Mouse (Mus musculus) limb, embryonic 12.5 days (tissue): ENCODE results near the gene Gpd1. TPM values are rescaled to one million over a fixed set of nuclear protein-coding genes. Genes with fewer than 3 reads are reported as not detected.
A peak's percentile ranks its signal among the peaks of the same experiment; 100 is the strongest.
"Not testable (repeated sequence)": the region's sequence is repeated elsewhere in the genome, so short reads cannot be mapped to it uniquely, and the experiment has no call there.

Experiments
- ATAC-seq: fragments of 200-750 bp; cut with Nextera tagmentation; 2 replicates; pipeline ENCODE4 v1.8.0; 2017; ENCODE audit warnings: low read depth, moderate TSS enrichment; ENCODE audit not compliant: insufficient number of reproducible peaks, insufficient read depth, low FRiP score, low TSS enrichment
- H3K27ac ChIP-seq: fragments of 300-500 bp; sonication (generic); 2 replicates; pipeline ENCODE4 v1.5.1; 2016; ENCODE audit warnings: mild to moderate bottlenecking, moderate library complexity
- H3K27me3 ChIP-seq: fragments of 300-500 bp; sonication (generic); 2 replicates; pipeline ENCODE4 v1.6.1; 2016; ENCODE audit warnings: mild to moderate bottlenecking, moderate library complexity
- H3K36me3 ChIP-seq: fragments of 300-500 bp; sonication (generic); 2 replicates; pipeline ENCODE4 v1.6.1; 2016; ENCODE audit warnings: mild to moderate bottlenecking, moderate library complexity
- H3K4me1 ChIP-seq: fragments of 300-500 bp; sonication (generic); replicated peaks from 2 replicates; pipeline ENCODE4 v1.6.1; 2016
- H3K4me2 ChIP-seq: fragments of 300-500 bp; sonication (generic); 2 replicates; pipeline ENCODE4 v1.6.1; 2016; ENCODE audit warnings: mild to moderate bottlenecking, moderate library complexity
- H3K4me3 ChIP-seq: fragments of 300-500 bp; sonication (generic); replicated peaks from 2 replicates; pipeline ENCODE4 v1.5.1; 2016; ENCODE audit warnings: mild to moderate bottlenecking
- H3K9ac ChIP-seq: fragments of 300-500 bp; sonication (generic); replicated peaks from 2 replicates; pipeline ENCODE4 v1.6.1; 2016; ENCODE audit warnings: mild to moderate bottlenecking, moderate library complexity
- H3K9me3 ChIP-seq: fragments of 300-500 bp; sonication (generic); 2 replicates; pipeline ENCODE4 v1.6.1; 2016; ENCODE audit warnings: mild to moderate bottlenecking, moderate library complexity
- WGBS: fragments of 180-500 bp; shearing (Covaris S2); methylation state at CpG from one replicate; pipeline ENCODE4 v1.1.7; 2016; 5-methylcytosine and 5-hydroxymethylcytosine counted together
- polyA plus RNA-seq: library from polyadenylated mRNA; unstranded; fragments of >200 nt; fragmentation: Nextera tagmentation; extraction: Ambion mirVana; gene quantifications from 2 replicates; pipeline ENCODE4 v1.2.1, GENCODE M21; 2016

Gpd1 gene
- polyA plus RNA-seq, 1 experiment from 2014 or later = 0.58 TPM

- no peak for ATAC-seq
- Histone ChIP-seq H3K9me3 (no peaks in the 10 kb centered on the region), H3K27ac (no peak overlapping the region), H3K27me3 (peaks cover 17% of the 10 kb centered on the region; the same call in 1 of the 2 replicates), H3K9ac (no peak overlapping the region), H3K4me1 (peaks cover 13% of the 10 kb centered on the region), H3K36me3 (no peaks in the 10 kb centered on the region), H3K4me3 (no peak overlapping the region), H3K4me2 (no peak overlapping the region)
- WGBS = 54% methylated on average over 7 of the region's 7 CpGs
Measured at GRCm38 (mm10) chr15:99679008-99679407, 38.3 kb upstream of the Gpd1 start.

GRCm38 (mm10) chr15:99682880-99683279, 34.4 kb upstream of the Gpd1 start:
- Histone ChIP-seq H3K4me3 (no peak overlapping the region), H3K4me1 (peaks cover 6% of the 10 kb centered on the region; the same call in 1 of the 2 replicates), H3K36me3 (no peaks in the 10 kb centered on the region), H3K9me3 (no peaks in the 10 kb centered on the region), H3K4me2 (no peak overlapping the region), H3K9ac (no peak overlapping the region), H3K27me3 (peaks cover 4% of the 10 kb centered on the region; the same call in 1 of the 2 replicates), H3K27ac (no peak overlapping the region)
- WGBS = 91% methylated on average over 7 of the region's 7 CpGs
- no peak for ATAC-seq

- no peak overlapping the region for H3K4me3 ChIP-seq
- H3K27me3 ChIP-seq = 0 out of 2 replicates have a peak, but pooled peaks cover 5% of the 10 kb centered on the region
- no peak overlapping the region for H3K9ac ChIP-seq
- no peak overlapping the region for H3K27ac ChIP-seq
- 94% methylated on average over 5 of the region's 5 CpGs for WGBS
- no peak for ATAC-seq
- no peak overlapping the region for H3K4me2 ChIP-seq
- H3K9me3 ChIP-seq = no peaks in the 10 kb centered on the region
- H3K36me3 ChIP-seq = no peaks in the 10 kb centered on the region
- no peaks in the 10 kb centered on the region for H3K4me1 ChIP-seq
Measured at GRCm38 (mm10) chr15:99684156-99684555, 33.2 kb upstream of the Gpd1 start.

- peaks cover 36% of the 10 kb centered on the region for H3K27me3 ChIP-seq
- H3K4me2 ChIP-seq = no peak overlapping the region
- no peak overlapping the region for H3K27ac ChIP-seq
- no peaks in the 10 kb centered on the region for H3K9me3 ChIP-seq
- no peak overlapping the region for H3K4me3 ChIP-seq
- no peak overlapping the region for H3K9ac ChIP-seq
- 4% methylated on average over 4 of the region's 4 CpGs for WGBS
- peaks cover 11% of the 10 kb centered on the region; the same call in 1 of the 2 replicates for H3K4me1 ChIP-seq
- no peak for ATAC-seq
- no peaks in the 10 kb centered on the region for H3K36me3 ChIP-seq
Measured at GRCm38 (mm10) chr15:99688712-99689111, 28.6 kb upstream of the Gpd1 start.

- Histone ChIP-seq H3K27ac (no peak overlapping the region), H3K9me3 (no peaks in the 10 kb centered on the region), H3K9ac (no peak overlapping the region), H3K36me3 (no peaks in the 10 kb centered on the region), H3K4me3 (no peak overlapping the region), H3K4me2 (no peak overlapping the region), H3K4me1 (peaks cover 11% of the 10 kb centered on the region; the same call in 1 of the 2 replicates), H3K27me3 (peaks cover 43% of the 10 kb centered on the region)
- ATAC-seq = no peak
- WGBS = 24% methylated on average over 4 of the region's 4 CpGs
Measured at GRCm38 (mm10) chr15:99690924-99691323, 26.4 kb upstream of the Gpd1 start.

- no peak overlapping the region for H3K27ac ChIP-seq
- no peak overlapping the region for H3K4me2 ChIP-seq
- H3K27me3 ChIP-seq = peaks cover 53% of the 10 kb centered on the region
- no peaks in the 10 kb centered on the region for H3K36me3 ChIP-seq
- ATAC-seq = no peak
- peaks cover 11% of the 10 kb centered on the region; the same call in 1 of the 2 replicates for H3K4me1 ChIP-seq
- 49% methylated on average over 9 of the region's 9 CpGs for WGBS
- H3K9ac ChIP-seq = 0 out of 2 replicates have a peak overlapping the region, but pooled peaks have one; percentile 14
- H3K9me3 ChIP-seq = no peaks in the 10 kb centered on the region
- H3K4me3 ChIP-seq = no peak overlapping the region
Measured at GRCm38 (mm10) chr15:99691976-99692375, 25.3 kb upstream of the Gpd1 start.

- Histone ChIP-seq H3K27me3 (peaks cover 48% of the 10 kb centered on the region), H3K4me3 (no peak overlapping the region), H3K4me1 (0 out of 2 replicates have a peak, but pooled peaks cover 4% of the 10 kb centered on the region), H3K27ac (no peak overlapping the region), H3K4me2 (no peak overlapping the region), H3K9ac (no peak overlapping the region), H3K9me3 (no peaks in the 10 kb centered on the region), H3K36me3 (no peaks in the 10 kb centered on the region)
- WGBS = 20% methylated on average over 2 of the region's 2 CpGs
- ATAC-seq = no peak
Measured at GRCm38 (mm10) chr15:99697309-99697708, 20.0 kb upstream of the Gpd1 start.

GRCm38 (mm10) chr15:99698533-99699085, 18.7 kb upstream of the Gpd1 start:
- 33% methylated on average over 19 of the region's 20 CpGs for WGBS
- ATAC-seq = no peak
- no peak overlapping the region for H3K4me2 ChIP-seq

GRCm38 (mm10) chr15:99699715-99700114, 17.6 kb upstream of the Gpd1 start:
- ATAC-seq = no peak
- 82% methylated on average over 10 of the region's 10 CpGs for WGBS
- peaks cover 16% of the 10 kb centered on the region for H3K36me3 ChIP-seq
- no peaks in the 10 kb centered on the region for H3K9me3 ChIP-seq
- H3K27ac ChIP-seq = no peak overlapping the region
- no peak overlapping the region for H3K4me2 ChIP-seq
- peaks cover 24% of the 10 kb centered on the region for H3K4me1 ChIP-seq
- H3K27me3 ChIP-seq = peaks cover 34% of the 10 kb centered on the region
- H3K9ac ChIP-seq = no peak overlapping the region; the same call in 1 of the 2 replicates
- H3K4me3 ChIP-seq = no peak overlapping the region

More at GRCm38 (mm10) chr15:99698533-99699085, 18.7 kb upstream of the Gpd1 start:
- Histone ChIP-seq H3K9ac (no peak overlapping the region), H3K4me1 (peaks cover 13% of the 10 kb centered on the region), H3K9me3 (no peaks in the 10 kb centered on the region), H3K27me3 (peaks cover 39% of the 10 kb centered on the region), H3K36me3 (peaks cover 5% of the 10 kb centered on the region), H3K4me3 (no peak overlapping the region), H3K27ac (no peak overlapping the region)

- peaks cover 27% of the 10 kb centered on the region for H3K4me1 ChIP-seq
- WGBS = 86% methylated on average over 18 of the region's 18 CpGs
- no peak overlapping the region for H3K4me2 ChIP-seq
- H3K27me3 ChIP-seq = peaks cover 32% of the 10 kb centered on the region
- no peaks in the 10 kb centered on the region for H3K9me3 ChIP-seq
- H3K27ac ChIP-seq = no peak overlapping the region
- no peak overlapping the region for H3K4me3 ChIP-seq
- H3K9ac ChIP-seq = no peak overlapping the region; the same call in 1 of the 2 replicates
- no peak for ATAC-seq
- H3K36me3 ChIP-seq = peaks cover 21% of the 10 kb centered on the region
Measured at GRCm38 (mm10) chr15:99700219-99701106, 16.9 kb upstream of the Gpd1 start.

GRCm38 (mm10) chr15:99701640-99701998, 15.7 kb upstream of the Gpd1 start:
- peak overlapping the region; percentile 97; the same call in 1 of the 2 replicates for H3K9ac ChIP-seq

More at GRCm38 (mm10) chr15:99701640-99701998, 15.7 kb upstream of the Gpd1 start:
- ATAC-seq, H3K9me3 ChIP-seq: not testable (repeated sequence)
- peak overlapping the region; percentile 75 for H3K4me3 ChIP-seq
- H3K4me1 ChIP-seq = peaks cover 27% of the 10 kb centered on the region
- peaks cover 30% of the 10 kb centered on the region for H3K36me3 ChIP-seq
- peak overlapping the region; percentile 83 for H3K4me2 ChIP-seq
- 0 out of 2 replicates have a peak overlapping the region, but pooled peaks have one; percentile 97 for H3K27ac ChIP-seq
- WGBS = 49% methylated on average over 16 of the region's 16 CpGs
- peaks cover 24% of the 10 kb centered on the region for H3K27me3 ChIP-seq
